Mouse (Mus musculus) ES-Bruce4 (cell line): ENCODE measurements around the gene Cdh23.
A peak's percentile ranks its signal among the peaks of the same experiment; 100 is the strongest.

Experiments
- CTCF ChIP-seq: IDR thresholded peaks from one replicate; pipeline ENCODE4 v1.8.1; 2011; ENCODE audit warnings: low read depth, low read length
- EP300 ChIP-seq: IDR thresholded peaks from 2 replicates; pipeline ENCODE4 v1.6.1; 2011; ENCODE audit warnings: low read depth, low read length; ENCODE audit not compliant: insufficient read depth
- POLR2A ChIP-seq: IDR thresholded peaks from one replicate; pipeline ENCODE4 v1.8.1; 2011; ENCODE audit warnings: low read length; ENCODE audit not compliant: insufficient read depth

- TF ChIP-seq EP300 (peak; percentile 57; the same call in 1 of the 2 replicates), CTCF (no peak), POLR2A (no peak)
These were observed 418.9 kb downstream of the Cdh23 start, which contains the start of gene Psap for GRCm38 (mm10) chr10:60277207-60278005.
